Mouse (Mus musculus): ENCODE results near the gene Ropn1. TPM values are rescaled to one million over a fixed set of nuclear protein-coding genes. Genes with fewer than 3 reads are reported as not detected.
"Not testable (repeated sequence)": the region's sequence is repeated elsewhere in the genome, so short reads cannot be mapped to it uniquely, and the experiment has no call there.

Gene Ropn1
- polyA plus RNA-seq, 1 experiment from 2014 or later = not detected

- DNase-seq (ENCODE audit: low spot score) (no peak), ATAC-seq (replicated peaks; ENCODE audit: low FRiP score) (no peak)
- no peaks in the 10 kb centered on the region for H3K4me1 ChIP-seq (replicated peaks; ENCODE audit: control insufficient read depth, insufficient read depth, low read length)
- H3K4me3 ChIP-seq (ENCODE audit: low read depth, low read length) = no peak overlapping the region
- no peaks in the 10 kb centered on the region for H3K9me3 ChIP-seq (ENCODE audit: control insufficient read depth, low read length)
- H3K4me2 ChIP-seq = no peak overlapping the region
- H3K36me3 ChIP-seq (ENCODE audit: control insufficient read depth, insufficient read depth, low read length) = no peaks in the 10 kb centered on the region
- WGBS = 47% methylated on average over 3 of the region's 3 CpGs
- no peak overlapping the region for H3K9ac ChIP-seq (ENCODE audit: low read depth, low read length)
- no peaks in the 10 kb centered on the region for H3K27me3 ChIP-seq (replicated peaks; ENCODE audit: control insufficient read depth, insufficient read depth, low read length)
- H3K27ac ChIP-seq (ENCODE audit: low read depth, low read length) = no peak overlapping the region
These were observed 14.2 kb upstream of the Ropn1 start for GRCm38 (mm10) chr16:34635557-34635956.

- Histone ChIP-seq H3K4me2 (no peak overlapping the region), H3K36me3 (ENCODE audit: control insufficient read depth, insufficient read depth, low read length) (no peaks in the 10 kb centered on the region)
These were observed 6.0 kb upstream of the Ropn1 start for GRCm38 (mm10) chr16:34643511-34644259.

GRCm38 (mm10) chr16:34653023-34653422, 3.3 kb downstream of the Ropn1 start:
- Histone ChIP-seq H3K36me3 (ENCODE audit: control insufficient read depth, insufficient read depth, low read length) (no peaks in the 10 kb centered on the region), H3K27ac (ENCODE audit: low read depth, low read length) (no peak overlapping the region), H3K9me3 (ENCODE audit: control insufficient read depth, low read length) (no peaks in the 10 kb centered on the region), H3K9ac (ENCODE audit: low read depth, low read length) (no peak overlapping the region), H3K4me1 (replicated peaks; ENCODE audit: control insufficient read depth, insufficient read depth, low read length) (peaks cover 1% of the 10 kb centered on the region), H3K27me3 (replicated peaks; ENCODE audit: control insufficient read depth, insufficient read depth, low read length) (no peaks in the 10 kb centered on the region; the same call in 1 of the 2 replicates), H3K4me2 (no peak overlapping the region), H3K4me3 (ENCODE audit: low read depth, low read length) (no peak overlapping the region)
- WGBS = 81% methylated on average over 5 of the region's 5 CpGs
- ATAC-seq (replicated peaks; ENCODE audit: low FRiP score) (no peak), DNase-seq (ENCODE audit: low spot score) (no peak)

More at GRCm38 (mm10) chr16:34643511-34644259, 6.0 kb upstream of the Ropn1 start:
- no peak overlapping the region for H3K9ac ChIP-seq (ENCODE audit: low read depth, low read length)
- DNase-seq (ENCODE audit: low spot score) (no peak), ATAC-seq (replicated peaks; ENCODE audit: low FRiP score) (no peak)
- H3K27me3 ChIP-seq (replicated peaks; ENCODE audit: control insufficient read depth, insufficient read depth, low read length) = no peaks in the 10 kb centered on the region
- no peak overlapping the region for H3K4me3 ChIP-seq (ENCODE audit: low read depth, low read length)
- H3K27ac ChIP-seq (ENCODE audit: low read depth, low read length) = no peak overlapping the region
- 56% methylated on average over 8 of the region's 8 CpGs for WGBS
- no peaks in the 10 kb centered on the region for H3K4me1 ChIP-seq (replicated peaks; ENCODE audit: control insufficient read depth, insufficient read depth, low read length)
- H3K9me3 ChIP-seq (ENCODE audit: control insufficient read depth, low read length) = no peaks in the 10 kb centered on the region

- not testable (repeated sequence) for H3K27me3 ChIP-seq (replicated peaks; ENCODE audit: control insufficient read depth, insufficient read depth, low read length); H3K9ac ChIP-seq (ENCODE audit: low read depth, low read length); H3K27ac ChIP-seq (ENCODE audit: low read depth, low read length); DNase-seq (ENCODE audit: low spot score); H3K9me3 ChIP-seq (ENCODE audit: control insufficient read depth, low read length); ATAC-seq (replicated peaks; ENCODE audit: low FRiP score); H3K36me3 ChIP-seq (ENCODE audit: control insufficient read depth, insufficient read depth, low read length); H3K4me1 ChIP-seq (replicated peaks; ENCODE audit: control insufficient read depth, insufficient read depth, low read length)
- WGBS = 6% methylated on average over 16 of the region's 16 CpGs
- peak overlapping the region; percentile 65 for H3K4me2 ChIP-seq
- peak overlapping the region; percentile 34 for H3K4me3 ChIP-seq (ENCODE audit: low read depth, low read length)
These were observed 7.8 kb downstream of the Ropn1 start for GRCm38 (mm10) chr16:34657566-34657965.

- H3K27ac ChIP-seq (ENCODE audit: low read depth, low read length) = no peak overlapping the region
- 36% methylated on average over 5 of the region's 5 CpGs for WGBS
These were observed 8.3 kb downstream of the Ropn1 start for GRCm38 (mm10) chr16:34657983-34658382.

GRCm38 (mm10) chr16:34658388-34658787, 8.7 kb downstream of the Ropn1 start:
- ATAC-seq (replicated peaks; ENCODE audit: low FRiP score) (peak; percentile 45), DNase-seq (ENCODE audit: low spot score) (no peak)
- no peak overlapping the region for H3K9ac ChIP-seq (ENCODE audit: low read depth, low read length)
- H3K36me3 ChIP-seq (ENCODE audit: control insufficient read depth, insufficient read depth, low read length) = no peaks in the 10 kb centered on the region
- H3K27ac ChIP-seq (ENCODE audit: low read depth, low read length) = no peak overlapping the region
- peaks cover 4% of the 10 kb centered on the region for H3K4me1 ChIP-seq (replicated peaks; ENCODE audit: control insufficient read depth, insufficient read depth, low read length)
- H3K4me3 ChIP-seq (ENCODE audit: low read depth, low read length) = peak overlapping the region; percentile 34
- peak overlapping the region; percentile 65 for H3K4me2 ChIP-seq
- WGBS = 40% methylated on average over 11 of the region's 11 CpGs
- no peaks in the 10 kb centered on the region for H3K9me3 ChIP-seq (ENCODE audit: control insufficient read depth, low read length)
- no peaks in the 10 kb centered on the region for H3K27me3 ChIP-seq (replicated peaks; ENCODE audit: control insufficient read depth, insufficient read depth, low read length)

More at GRCm38 (mm10) chr16:34657983-34658382, 8.3 kb downstream of the Ropn1 start:
- peaks cover 4% of the 10 kb centered on the region for H3K4me1 ChIP-seq (replicated peaks; ENCODE audit: control insufficient read depth, insufficient read depth, low read length)
- no peak overlapping the region for H3K9ac ChIP-seq (ENCODE audit: low read depth, low read length)
- H3K36me3 ChIP-seq (ENCODE audit: control insufficient read depth, insufficient read depth, low read length) = no peaks in the 10 kb centered on the region
- peak overlapping the region; percentile 34 for H3K4me3 ChIP-seq (ENCODE audit: low read depth, low read length)
- peak overlapping the region; percentile 65 for H3K4me2 ChIP-seq
- ATAC-seq (replicated peaks; ENCODE audit: low FRiP score) (no peak), DNase-seq (ENCODE audit: low spot score) (no peak)
- no peaks in the 10 kb centered on the region for H3K27me3 ChIP-seq (replicated peaks; ENCODE audit: control insufficient read depth, insufficient read depth, low read length)
- H3K9me3 ChIP-seq (ENCODE audit: control insufficient read depth, low read length) = no peaks in the 10 kb centered on the region

GRCm38 (mm10) chr16:34664553-34664952, 14.8 kb downstream of the Ropn1 start:
- DNase-seq (ENCODE audit: low spot score) (no peak), ATAC-seq (replicated peaks; ENCODE audit: low FRiP score) (no peak)
- no peak overlapping the region for H3K4me3 ChIP-seq (ENCODE audit: low read depth, low read length)
- WGBS = 78% methylated on average over 3 of the region's 3 CpGs
- H3K27ac ChIP-seq (ENCODE audit: low read depth, low read length) = no peak overlapping the region
- H3K9ac ChIP-seq (ENCODE audit: low read depth, low read length) = no peak overlapping the region
- H3K9me3 ChIP-seq (ENCODE audit: control insufficient read depth, low read length) = no peaks in the 10 kb centered on the region
- peaks cover 6% of the 10 kb centered on the region for H3K27me3 ChIP-seq (replicated peaks; ENCODE audit: control insufficient read depth, insufficient read depth, low read length)
- H3K4me2 ChIP-seq = no peak overlapping the region
- H3K36me3 ChIP-seq (ENCODE audit: control insufficient read depth, insufficient read depth, low read length) = no peaks in the 10 kb centered on the region
- no peaks in the 10 kb centered on the region for H3K4me1 ChIP-seq (replicated peaks; ENCODE audit: control insufficient read depth, insufficient read depth, low read length)

- Histone ChIP-seq H3K9ac (ENCODE audit: low read depth, low read length) (no peak overlapping the region), H3K27ac (ENCODE audit: low read depth, low read length) (no peak overlapping the region), H3K4me2 (peak overlapping the region; percentile 59), H3K27me3 (replicated peaks; ENCODE audit: control insufficient read depth, insufficient read depth, low read length) (peaks cover 6% of the 10 kb centered on the region), H3K4me3 (ENCODE audit: low read depth, low read length) (no peak overlapping the region), H3K36me3 (ENCODE audit: control insufficient read depth, insufficient read depth, low read length) (no peaks in the 10 kb centered on the region), H3K4me1 (replicated peaks; ENCODE audit: control insufficient read depth, insufficient read depth, low read length) (no peaks in the 10 kb centered on the region), H3K9me3 (ENCODE audit: control insufficient read depth, low read length) (no peaks in the 10 kb centered on the region)
- peak; percentile 57 for DNase-seq (ENCODE audit: low spot score)
- no peak for ATAC-seq (replicated peaks; ENCODE audit: low FRiP score)
- 14% methylated on average over 20 of the region's 20 CpGs for WGBS
These were observed 17.5 kb downstream of the Ropn1 start for GRCm38 (mm10) chr16:34667031-34667726.
